Mouse (Mus musculus): Measurements from ENCODE around the gene Man1b1. TPM values are rescaled to one million over a fixed set of nuclear protein-coding genes. Genes with fewer than 3 reads are reported as not detected.

Gene Man1b1
- total and polyA plus RNA-seq, 3 experiments: 8.2 to 22.5 (median 21.6) TPM

DNA sequence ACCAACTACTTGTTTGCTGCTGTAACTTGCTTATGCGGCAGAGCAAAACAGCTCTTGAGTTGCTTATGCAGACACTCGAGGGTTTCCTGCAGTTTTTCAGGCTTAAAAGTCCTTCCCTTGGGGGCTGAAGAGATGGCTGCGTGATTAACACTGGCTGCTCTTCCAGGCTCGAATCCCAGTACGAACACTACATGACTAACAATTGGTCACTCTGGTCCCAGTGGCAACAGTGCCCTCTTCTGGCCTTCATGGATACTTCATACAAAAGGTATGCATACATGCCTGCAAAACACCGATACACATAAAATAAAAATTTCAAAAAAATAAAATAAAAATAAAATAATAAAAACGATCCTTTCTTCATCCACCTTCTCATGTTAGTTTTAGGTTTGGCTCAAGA lies 3.7 kb upstream of the Man1b1 start:
- Histone ChIP-seq H3K4me1 (ENCODE audit: control insufficient read depth, insufficient read depth, low read length) (peaks cover 5% of the 10 kb centered on the region), H3K4me3 (no peak overlapping the region), H3K27ac (no peak overlapping the region), H3K9ac (ENCODE audit: low read depth, low read length) (no peak overlapping the region), H3K27me3 (ENCODE audit: control insufficient read depth, insufficient read depth, low read length) (no peaks in the 10 kb centered on the region), H3K79me2 (replicated peaks; ENCODE audit: control insufficient read depth, insufficient read depth, low read length) (no peaks in the 10 kb centered on the region), H3K36me3 (ENCODE audit: control insufficient read depth, insufficient read depth, low read length) (no peaks in the 10 kb centered on the region; the same call in 1 of the 2 replicates)
- WGBS: 36% methylated on average over 7 of the region's 7 CpGs
- intact Hi-C loops (cut with DNase I): no loop called here
- DNase-seq: no peak
- TF ChIP-seq CTCF (IDR thresholded peaks at IDR 0.05) (peak; percentile 68), EP300 (IDR thresholded peaks at IDR 0.05; ENCODE audit: insufficient read depth, low read depth, low read length) (no peak)

DNA sequence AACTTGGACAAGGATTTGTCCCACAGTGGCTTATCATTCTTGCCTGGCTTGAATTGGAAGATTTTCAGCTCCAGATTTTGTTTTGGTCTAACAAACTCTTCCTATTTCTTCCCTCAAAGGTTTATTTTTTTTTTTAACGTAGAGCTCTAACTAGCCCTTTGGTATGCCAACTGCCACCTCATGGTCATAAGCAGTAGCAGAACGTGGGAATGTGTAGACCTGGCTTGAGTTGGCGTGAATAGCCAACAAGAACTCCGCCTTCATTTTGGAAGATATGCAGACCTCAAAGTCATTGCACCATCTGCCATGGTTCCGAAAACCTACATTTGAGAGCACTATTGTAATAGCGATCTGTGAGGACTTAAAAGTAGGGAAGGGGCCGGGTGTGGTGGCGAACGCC lies 668 bp upstream of the Man1b1 start:
- no peak for DNase-seq
- TF ChIP-seq POLR2A (IDR thresholded peaks at IDR 0.05; ENCODE audit: insufficient read depth, low read depth, low read length): no peak
- no peak for TF ChIP-seq EP300 (IDR thresholded peaks at IDR 0.05; ENCODE audit: insufficient read depth, low read depth, low read length)
- no peak for TF ChIP-seq CTCF (IDR thresholded peaks at IDR 0.05)
- Histone ChIP-seq H3K9ac (ENCODE audit: low read depth, low read length) (no peak overlapping the region), H3K4me3 (no peak overlapping the region; the same call in 1 of the 2 replicates), H3K79me2 (replicated peaks; ENCODE audit: control insufficient read depth, insufficient read depth, low read length) (no peaks in the 10 kb centered on the region), H3K36me3 (ENCODE audit: control insufficient read depth, insufficient read depth, low read length) (no peaks in the 10 kb centered on the region; the same call in 1 of the 2 replicates), H3K4me1 (ENCODE audit: control insufficient read depth, insufficient read depth, low read length) (peaks cover 5% of the 10 kb centered on the region), H3K27ac (no peak overlapping the region), H3K27me3 (ENCODE audit: control insufficient read depth, insufficient read depth, low read length) (no peaks in the 10 kb centered on the region)
- WGBS: 46% methylated on average over 9 of the region's 9 CpGs
- intact Hi-C loops (cut with DNase I): loop anchor here (5.0 kb wide), 1 partner anchor 59 kb away; the partner anchor contains the start of genes Anapc2 and Ssna1

DNA sequence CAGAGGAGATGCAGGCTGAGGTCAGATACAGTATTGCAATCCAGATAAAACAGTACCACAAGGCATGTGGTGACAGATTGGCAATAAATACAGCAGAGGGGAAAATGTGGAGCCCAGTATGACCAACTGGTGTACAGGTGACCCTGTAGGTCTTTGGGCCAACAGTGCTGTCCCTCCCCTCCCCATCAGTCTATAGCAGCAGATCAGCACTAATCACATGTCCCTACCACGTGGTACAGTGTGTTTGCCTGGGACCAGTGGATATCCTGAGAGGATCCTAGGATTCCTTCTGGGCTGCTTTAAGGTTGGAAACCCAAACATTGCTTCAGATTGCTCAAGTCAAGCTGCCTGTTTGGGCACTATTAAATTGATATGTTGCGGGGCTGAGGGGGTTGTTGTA lies 1.4 kb downstream of the Man1b1 start:
- Histone ChIP-seq H3K36me3 (ENCODE audit: control insufficient read depth, insufficient read depth, low read length) (no peaks in the 10 kb centered on the region; the same call in 1 of the 2 replicates), H3K4me3 (peak overlapping the region; percentile 67), H3K79me2 (replicated peaks; ENCODE audit: control insufficient read depth, insufficient read depth, low read length) (no peaks in the 10 kb centered on the region), H3K4me1 (ENCODE audit: control insufficient read depth, insufficient read depth, low read length) (peaks cover 5% of the 10 kb centered on the region), H3K27me3 (ENCODE audit: control insufficient read depth, insufficient read depth, low read length) (no peaks in the 10 kb centered on the region), H3K27ac (no peak overlapping the region), H3K9ac (ENCODE audit: low read depth, low read length) (no peak overlapping the region)
- 78% methylated on average over 2 of the region's 2 CpGs for WGBS
- DNase-seq: no peak
- intact Hi-C loops (cut with DNase I): loop anchor here (5.0 kb wide), 1 partner anchor 61 kb away; the partner anchor contains the start of genes Anapc2 and Ssna1
- TF ChIP-seq EP300 (IDR thresholded peaks at IDR 0.05; ENCODE audit: insufficient read depth, low read depth, low read length): no peak
- no peak for TF ChIP-seq POLR2A (IDR thresholded peaks at IDR 0.05; ENCODE audit: insufficient read depth, low read depth, low read length)
- TF ChIP-seq CTCF (IDR thresholded peaks at IDR 0.05): no peak

DNA sequence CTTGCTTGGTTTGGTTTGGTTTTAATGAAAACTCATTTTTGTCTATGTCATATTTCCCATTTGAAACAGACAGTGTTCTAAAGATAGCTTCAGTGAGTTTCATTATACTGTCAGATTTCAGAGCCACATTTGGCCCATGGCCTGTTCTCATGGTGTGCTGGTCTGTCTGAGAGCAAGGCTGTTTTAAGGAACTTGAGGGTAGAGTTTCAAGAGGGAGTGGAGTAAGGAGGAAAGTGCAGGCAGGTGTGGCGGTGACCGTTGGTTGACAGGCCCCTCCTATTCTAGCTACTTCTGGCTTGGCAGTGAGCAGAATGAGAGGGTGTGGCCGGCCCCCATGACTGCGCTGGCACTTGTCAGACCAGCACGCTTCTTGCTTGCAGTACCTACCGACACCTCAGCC lies 6.2 kb downstream of the Man1b1 start:
- no peak overlapping the region for H3K9ac ChIP-seq (ENCODE audit: low read depth, low read length)
- TF ChIP-seq EP300 (IDR thresholded peaks at IDR 0.05; ENCODE audit: insufficient read depth, low read depth, low read length) (no peak), POLR2A (IDR thresholded peaks at IDR 0.05; ENCODE audit: insufficient read depth, low read depth, low read length) (no peak), CTCF (IDR thresholded peaks at IDR 0.05) (no peak)
- H3K79me2 ChIP-seq (replicated peaks; ENCODE audit: control insufficient read depth, insufficient read depth, low read length): no peaks in the 10 kb centered on the region
- 0 out of 2 replicates have a peak, but pooled peaks cover under 1% of the 10 kb centered on the region for H3K4me1 ChIP-seq (ENCODE audit: control insufficient read depth, insufficient read depth, low read length)
- H3K27me3 ChIP-seq (ENCODE audit: control insufficient read depth, insufficient read depth, low read length): no peaks in the 10 kb centered on the region
- no peaks in the 10 kb centered on the region; the same call in 1 of the 2 replicates for H3K36me3 ChIP-seq (ENCODE audit: control insufficient read depth, insufficient read depth, low read length)
- intact Hi-C loops (cut with DNase I): no loop called here
- WGBS: 87% methylated on average over 6 of the region's 6 CpGs
- no peak for DNase-seq
- H3K4me3 ChIP-seq: no peak overlapping the region
- H3K27ac ChIP-seq: no peak overlapping the region

DNA sequence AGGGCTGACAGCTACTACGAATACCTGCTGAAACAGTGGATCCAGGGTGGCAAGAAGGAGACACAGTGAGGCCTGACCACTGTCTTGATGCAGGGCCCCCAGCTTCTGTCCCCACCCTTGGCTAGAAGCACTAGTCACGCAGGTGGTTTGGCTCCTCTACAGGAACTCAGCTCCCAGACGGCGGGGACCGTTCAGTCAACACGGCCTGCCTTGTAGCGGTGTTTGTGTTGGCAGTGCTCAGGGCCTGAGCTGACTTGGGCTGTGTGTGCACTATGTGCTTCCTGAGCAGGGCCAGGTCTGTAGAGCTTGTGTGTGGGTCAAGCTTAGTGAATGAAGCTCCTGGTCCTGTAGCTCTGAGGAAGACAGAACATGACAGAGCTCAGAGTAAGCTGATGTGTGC lies 16.0 kb downstream of the Man1b1 start:
- WGBS: 74% methylated on average over 7 of the region's 7 CpGs
- Histone ChIP-seq H3K4me3 (no peak overlapping the region), H3K79me2 (replicated peaks; ENCODE audit: control insufficient read depth, insufficient read depth, low read length) (no peaks in the 10 kb centered on the region), H3K27ac (no peak overlapping the region), H3K4me1 (ENCODE audit: control insufficient read depth, insufficient read depth, low read length) (no peaks in the 10 kb centered on the region), H3K9ac (ENCODE audit: low read depth, low read length) (no peak overlapping the region), H3K27me3 (ENCODE audit: control insufficient read depth, insufficient read depth, low read length) (no peaks in the 10 kb centered on the region), H3K36me3 (ENCODE audit: control insufficient read depth, insufficient read depth, low read length) (no peaks in the 10 kb centered on the region)
- intact Hi-C loops (cut with DNase I): no loop called here
- DNase-seq: no peak
- no peak for TF ChIP-seq CTCF (IDR thresholded peaks at IDR 0.05)
- no peak for TF ChIP-seq EP300 (IDR thresholded peaks at IDR 0.05; ENCODE audit: insufficient read depth, low read depth, low read length)
- no peak for TF ChIP-seq POLR2A (IDR thresholded peaks at IDR 0.05; ENCODE audit: insufficient read depth, low read depth, low read length)

DNA sequence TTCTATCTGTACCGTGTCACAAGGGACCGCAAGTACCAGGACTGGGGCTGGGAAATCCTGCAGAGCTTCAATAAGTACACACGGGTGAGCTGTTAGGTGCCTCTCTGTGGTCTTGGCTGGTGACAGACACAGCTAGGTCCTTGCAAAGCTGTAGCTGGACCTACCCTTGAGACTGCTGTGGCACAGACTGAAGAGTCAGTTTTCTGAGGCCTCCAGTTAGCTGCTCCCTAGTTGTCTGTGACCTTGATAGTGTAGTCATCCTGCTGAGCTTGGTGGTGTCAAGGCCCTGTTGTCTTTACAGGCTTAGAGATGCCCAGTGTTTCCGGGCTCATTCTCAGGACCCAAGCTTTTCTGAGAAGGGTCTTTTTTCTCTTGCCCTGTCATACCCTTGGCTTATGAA lies 17.4 kb downstream of the Man1b1 start:
- intact Hi-C loops (cut with DNase I): no loop called here
- TF ChIP-seq POLR2A (IDR thresholded peaks at IDR 0.05; ENCODE audit: insufficient read depth, low read depth, low read length): no peak
- TF ChIP-seq EP300 (IDR thresholded peaks at IDR 0.05; ENCODE audit: insufficient read depth, low read depth, low read length): no peak
- TF ChIP-seq CTCF (IDR thresholded peaks at IDR 0.05): no peak
- H3K79me2 ChIP-seq (replicated peaks; ENCODE audit: control insufficient read depth, insufficient read depth, low read length): no peaks in the 10 kb centered on the region
- WGBS: 90% methylated on average over 4 of the region's 4 CpGs
- H3K4me3 ChIP-seq: no peak overlapping the region
- H3K27ac ChIP-seq: no peak overlapping the region
- no peak overlapping the region for H3K9ac ChIP-seq (ENCODE audit: low read depth, low read length)
- H3K4me1 ChIP-seq (ENCODE audit: control insufficient read depth, insufficient read depth, low read length): no peaks in the 10 kb centered on the region
- no peak for DNase-seq
- H3K36me3 ChIP-seq (ENCODE audit: control insufficient read depth, insufficient read depth, low read length): no peaks in the 10 kb centered on the region
- H3K27me3 ChIP-seq (ENCODE audit: control insufficient read depth, insufficient read depth, low read length): no peaks in the 10 kb centered on the region
